Mouse (Mus musculus): Measurements from ENCODE around the gene Agbl4.
"Not testable (repeated sequence)": the region's sequence is repeated elsewhere in the genome, so short reads cannot be mapped to it uniquely, and the experiment has no call there.

Agbl4 gene

GRCm38 (mm10) chr4:110916565-110916964 is 519.1 kb downstream of the Agbl4 start:
- no peak for DNase-seq (ENCODE audit: low spot score in 2 of 2)

DNA sequence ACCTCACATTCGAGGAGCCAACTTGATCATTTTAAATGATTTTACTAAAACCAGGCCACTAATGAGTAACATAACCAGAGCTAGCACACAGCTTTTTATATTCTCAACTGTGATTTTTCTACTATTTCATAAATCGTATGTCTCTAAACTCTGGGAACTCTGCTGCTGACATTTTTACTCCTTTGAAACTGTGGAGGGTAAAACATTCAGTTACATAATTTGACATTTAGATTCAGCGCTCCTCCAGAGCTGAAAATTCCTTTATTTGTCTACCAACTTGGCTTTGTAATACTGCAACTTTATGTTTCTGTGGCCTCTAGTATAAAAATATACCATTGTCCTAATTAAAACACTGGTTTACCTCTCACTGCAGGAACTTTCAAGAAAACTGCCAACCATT is 523.6 kb downstream of the Agbl4 start:
- no peak for DNase-seq (ENCODE audit: low spot score in 2 of 2)

DNA sequence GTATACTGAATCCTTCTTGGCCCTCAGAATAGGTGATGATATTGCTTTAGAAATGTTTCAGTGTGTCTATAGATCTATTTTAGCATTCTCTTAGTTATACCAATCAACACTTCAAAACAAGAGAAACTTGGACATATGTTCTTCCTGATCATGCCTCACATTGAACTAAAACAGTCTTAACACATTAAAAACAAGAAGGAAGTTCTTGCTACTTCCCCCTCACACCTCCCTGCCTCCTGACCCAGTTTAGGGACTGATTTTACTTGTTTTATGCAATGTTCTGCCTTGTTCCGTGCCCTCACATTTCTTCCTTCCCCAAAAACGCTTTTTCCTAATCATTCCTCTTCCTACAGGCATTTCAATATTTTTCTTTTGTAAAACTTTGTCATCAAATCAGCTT is 604.2 kb downstream of the Agbl4 start:
- DNase-seq (ENCODE audit: low spot score in 2 of 2) = no peak

DNA sequence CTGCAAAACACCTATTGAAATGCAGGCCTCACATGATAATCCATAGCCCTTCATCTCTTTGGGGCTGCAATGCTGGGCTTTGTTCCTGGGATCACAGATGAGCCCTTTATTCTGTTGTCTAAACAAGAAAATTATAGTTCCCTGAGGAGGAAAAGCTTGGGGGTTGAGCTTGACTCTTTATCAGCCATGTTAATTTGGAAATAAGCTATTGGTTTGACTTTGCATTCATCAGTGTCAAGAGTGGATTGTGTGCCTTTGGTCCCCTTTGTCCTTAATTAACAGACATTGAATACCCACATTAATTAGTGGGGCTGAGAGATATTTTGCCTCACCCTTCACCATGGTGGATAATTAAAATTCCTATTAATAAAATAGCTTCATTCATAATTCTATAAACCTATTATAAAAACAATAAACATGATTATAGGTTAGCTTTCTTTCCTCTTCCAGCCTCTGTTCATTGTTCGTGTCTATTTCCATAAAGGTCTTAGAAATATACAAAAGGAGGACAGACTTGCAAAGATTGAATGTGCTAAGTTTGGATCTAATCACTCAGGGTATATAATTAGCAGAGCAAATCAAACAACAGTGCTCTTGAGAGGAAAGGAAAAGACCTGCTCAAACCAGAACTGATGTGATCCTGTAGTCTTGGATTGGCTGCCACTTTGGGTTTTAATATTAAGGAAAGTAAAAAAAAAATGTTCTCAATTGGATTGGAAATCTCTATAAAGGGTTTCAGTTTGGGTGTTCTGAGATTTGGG is 607.4 kb downstream of the Agbl4 start:
- DNase-seq (ENCODE audit: low spot score in 2 of 2) = no peak

GRCm38 (mm10) chr4:111019376-111019775 is 621.9 kb downstream of the Agbl4 start:
- DNase-seq (ENCODE audit: low spot score in 2 of 2) = no peak

DNA sequence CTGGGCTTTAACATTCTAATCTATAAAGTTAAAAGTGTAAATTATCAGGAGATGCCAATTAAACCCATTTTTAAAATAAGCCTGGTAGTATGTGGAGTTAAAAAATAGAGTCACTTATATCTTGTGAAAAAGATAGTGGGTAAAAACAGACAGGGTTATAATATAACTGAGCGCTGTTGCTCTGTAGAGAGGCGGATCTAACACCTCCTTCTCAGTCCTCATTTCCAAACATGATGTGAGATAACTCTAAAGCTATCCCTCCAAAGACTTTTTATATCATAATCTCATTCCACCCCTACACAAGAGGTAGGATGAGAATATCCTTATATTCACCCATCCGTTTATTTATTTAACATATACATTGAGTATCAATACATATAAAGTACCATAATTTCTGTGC is 669.9 kb downstream of the Agbl4 start:
- no peak for DNase-seq (ENCODE audit: low spot score in 2 of 2)

- no peak for DNase-seq (ENCODE audit: low spot score in 2 of 2)
These were observed 676.5 kb downstream of the Agbl4 start for GRCm38 (mm10) chr4:111073738-111074497.

- no peak for DNase-seq (ENCODE audit: low spot score in 2 of 2)
These were observed 677.3 kb downstream of the Agbl4 start for GRCm38 (mm10) chr4:111074701-111075154.

- DNase-seq (ENCODE audit: low spot score in 2 of 2) = no peak
These were observed 680.3 kb downstream of the Agbl4 start for GRCm38 (mm10) chr4:111077810-111078209.

- no peak for DNase-seq (ENCODE audit: low spot score in 2 of 2)
These were observed 687.9 kb downstream of the Agbl4 start for GRCm38 (mm10) chr4:111085330-111085729.

DNA sequence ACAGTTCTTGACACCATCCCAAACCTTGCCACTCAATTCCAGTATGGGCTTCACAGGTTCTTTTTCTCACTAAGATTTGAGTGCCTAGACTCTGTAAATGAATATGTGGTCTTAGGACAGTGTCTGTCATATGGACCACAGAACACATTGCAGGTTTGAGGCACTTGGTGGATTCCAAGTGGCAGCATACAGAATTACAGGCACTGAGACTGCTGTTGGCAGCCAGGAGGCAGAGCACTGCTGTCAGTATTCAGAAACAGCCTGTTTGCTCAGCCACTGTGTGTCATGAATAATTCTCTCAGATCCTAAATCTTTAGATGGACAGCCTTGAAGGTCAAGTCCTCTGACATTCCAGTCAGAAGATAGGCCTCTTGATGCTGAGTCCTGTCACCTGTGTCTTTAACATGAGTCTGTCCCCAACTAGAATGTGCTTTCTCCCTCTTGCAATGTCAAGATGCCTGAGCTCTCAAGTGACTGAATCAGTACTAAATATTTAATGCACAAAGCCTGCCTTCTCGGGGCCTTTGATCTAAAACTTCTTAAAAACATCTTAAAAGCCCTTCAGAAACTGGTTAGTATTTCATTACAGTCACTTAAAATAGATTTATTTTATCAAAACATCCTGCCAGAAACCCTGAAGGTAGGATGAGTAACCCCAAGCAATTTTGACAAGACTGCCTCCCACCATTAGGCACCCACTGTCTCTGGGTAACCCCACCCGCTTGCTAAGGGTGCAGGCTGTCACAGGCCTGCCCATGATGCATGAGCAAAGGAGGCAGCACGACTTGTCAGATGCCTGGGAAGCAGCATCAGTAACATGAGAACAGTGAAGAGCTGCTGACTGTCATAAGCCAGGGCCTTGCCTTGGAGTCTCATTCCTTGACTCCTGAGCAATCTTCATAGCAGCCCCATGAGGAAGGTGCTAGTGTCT is 739.0 kb downstream of the Agbl4 start:
- DNase-seq (ENCODE audit: low spot score in 2 of 2) = no peak

GRCm38 (mm10) chr4:111147748-111148147 is 750.3 kb downstream of the Agbl4 start:
- DNase-seq (ENCODE audit: low spot score in 2 of 2) = no peak

DNA sequence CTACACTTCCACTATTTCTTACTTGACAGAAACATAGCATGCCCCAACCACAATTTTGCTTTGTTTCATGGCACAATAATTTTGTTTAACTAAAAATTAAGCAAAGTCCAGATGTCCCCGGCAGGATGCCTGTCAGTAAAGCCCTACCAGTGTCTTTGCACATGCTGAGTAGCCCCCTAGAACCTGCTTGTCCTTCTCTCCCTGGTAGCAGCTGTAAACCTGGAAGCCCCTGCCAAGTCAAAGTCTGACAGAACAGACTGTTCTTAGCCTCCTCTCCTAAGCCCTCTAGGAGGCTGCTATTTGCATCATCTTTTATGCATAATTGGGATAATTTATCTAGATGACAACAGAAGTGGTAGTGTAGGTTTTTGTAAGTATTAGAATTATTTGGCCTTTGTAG is 758.4 kb downstream of the Agbl4 start:
- no peak for DNase-seq (ENCODE audit: low spot score in 2 of 2)

DNA sequence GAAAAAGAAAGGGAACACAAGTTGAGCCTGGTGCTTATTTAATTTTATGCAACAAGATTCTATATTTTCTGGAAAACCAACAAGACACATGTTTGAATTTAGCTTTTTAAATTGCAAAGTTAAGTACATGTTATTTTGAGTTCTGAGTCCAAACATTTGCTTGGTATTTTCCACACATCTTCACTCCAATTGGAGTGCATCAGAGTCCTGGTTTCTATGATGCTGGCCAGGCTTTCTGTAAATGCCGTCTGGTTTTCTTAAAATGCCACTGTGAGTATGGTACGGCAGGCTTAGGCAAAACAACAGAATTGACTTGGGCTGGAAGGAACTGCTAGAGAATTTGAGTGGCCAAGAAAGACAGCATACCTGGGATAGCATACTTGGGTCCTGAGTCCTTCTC is 784.0 kb downstream of the Agbl4 start:
- DNase-seq (ENCODE audit: low spot score in 2 of 2) = no peak

DNA sequence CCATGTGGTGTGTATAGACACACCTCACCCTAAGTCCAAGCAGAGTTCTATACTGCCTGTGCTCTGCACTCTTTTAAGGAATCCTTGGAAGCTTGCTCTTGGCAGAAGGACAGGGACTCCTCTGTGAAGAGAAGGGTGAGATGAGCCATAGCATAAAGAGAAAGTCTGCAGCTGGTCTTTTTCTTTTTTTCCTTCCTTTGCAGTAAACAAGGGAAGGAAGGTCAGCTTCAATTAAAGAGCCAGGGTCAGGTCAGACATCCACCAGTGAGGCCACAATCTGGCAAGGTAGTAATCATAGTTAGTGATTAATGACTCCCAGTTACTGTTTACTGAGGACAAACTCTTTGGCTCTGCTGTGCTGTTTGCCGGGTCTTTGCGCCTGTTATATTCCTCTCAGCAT is 802.6 kb downstream of the Agbl4 start:
- DNase-seq (ENCODE audit: low spot score in 2 of 2) = no peak

- DNase-seq (ENCODE audit: low spot score in 2 of 2) = no peak
These were observed 817.8 kb downstream of the Agbl4 start for GRCm38 (mm10) chr4:111215191-111215762.

GRCm38 (mm10) chr4:111219030-111219429 is 821.6 kb downstream of the Agbl4 start:
- not testable (repeated sequence) for DNase-seq (ENCODE audit: low spot score in 2 of 2)

GRCm38 (mm10) chr4:111219543-111219942 is 822.1 kb downstream of the Agbl4 start:
- not testable (repeated sequence) for DNase-seq (ENCODE audit: low spot score in 2 of 2)

- no peak for DNase-seq (ENCODE audit: low spot score in 2 of 2)
These were observed 836.4 kb downstream of the Agbl4 start for GRCm38 (mm10) chr4:111233849-111234248.

GRCm38 (mm10) chr4:111251917-111252316 is 854.5 kb downstream of the Agbl4 start:
- no peak for DNase-seq (ENCODE audit: low spot score in 2 of 2)

DNA sequence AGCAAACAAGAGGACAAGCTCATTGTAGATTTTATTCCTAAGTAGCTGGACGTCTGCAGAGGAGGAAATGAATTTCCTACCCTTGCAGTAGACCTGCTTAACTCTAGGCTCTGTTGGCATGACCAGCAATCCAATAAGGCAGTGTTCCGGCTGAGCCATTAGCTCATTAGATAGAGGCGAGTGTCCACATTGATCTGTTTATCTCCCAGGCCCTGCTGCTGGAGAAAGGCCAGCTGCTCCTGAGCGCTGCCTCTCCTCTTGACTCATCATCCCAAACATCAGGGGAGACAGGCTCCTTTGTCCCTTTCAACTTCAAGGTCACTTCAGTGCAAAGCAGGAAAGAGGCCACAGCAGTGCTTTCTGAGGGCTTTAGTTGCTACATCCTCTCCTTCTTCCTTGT is 858.0 kb downstream of the Agbl4 start:
- DNase-seq (ENCODE audit: low spot score in 2 of 2) = no peak

DNA sequence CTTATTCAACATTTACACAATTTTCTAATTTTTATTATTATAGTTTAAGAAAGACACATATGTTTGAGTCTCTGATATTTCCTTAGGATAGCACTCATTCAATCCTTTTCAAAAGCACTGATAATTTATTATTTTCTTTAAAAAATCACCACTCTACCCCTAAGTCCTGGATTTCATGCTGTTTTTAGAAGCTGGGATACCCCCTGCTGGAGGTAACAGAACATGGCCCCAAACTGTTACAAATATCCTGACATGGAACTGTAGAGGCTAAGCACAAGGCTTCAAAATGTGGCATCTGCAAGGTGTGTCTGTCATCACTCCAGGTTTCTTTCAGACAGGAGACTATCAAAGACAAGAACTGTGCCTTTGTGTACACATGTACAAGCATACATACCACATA is 859.5 kb downstream of the Agbl4 start:
- DNase-seq (ENCODE audit: low spot score in 2 of 2) = no peak

All from spleen, postnatal 4 days (tissue).